Mouse (Mus musculus) liver, embryonic 11.5 days (tissue): ENCODE measurements around the gene Cel. TPM values are rescaled to one million over a fixed set of nuclear protein-coding genes. Genes with fewer than 3 reads are reported as not detected.
A peak's percentile ranks its signal among the peaks of the same experiment; 100 is the strongest.

Source experiments
- ATAC-seq: fragments of 200-750 bp; cut with Nextera tagmentation; replicated peaks from 2 replicates; pipeline ENCODE4 v1.8.0; 2017; ENCODE audit warnings: moderate number of reproducible peaks, mild to moderate bottlenecking, moderate TSS enrichment, moderate library complexity; ENCODE audit not compliant: low FRiP score
- DNase-seq: peaks from one replicate; pipeline ENCODE4 v3.0.0-alpha.2; 2017; ENCODE audit warnings: low spot score
- H3K27ac ChIP-seq: fragments of 300-500 bp; sonication (generic); 2 replicates; pipeline ENCODE4 v1.5.1; 2014; ENCODE audit warnings: mild to moderate bottlenecking, low read depth, low read length, control low read depth
- H3K27me3 ChIP-seq: fragments of 300-500 bp; sonication (generic); replicated peaks from 2 replicates; pipeline ENCODE4 v1.6.1; 2014; ENCODE audit warnings: low read length, mixed read lengths; ENCODE audit not compliant: control insufficient read depth, insufficient read depth
- H3K36me3 ChIP-seq: fragments of 300-500 bp; sonication (generic); 2 replicates; pipeline ENCODE4 v1.6.1; 2014; ENCODE audit warnings: mild to moderate bottlenecking, low read length, moderate library complexity, mixed read lengths; ENCODE audit not compliant: control insufficient read depth, insufficient read depth
- H3K4me1 ChIP-seq: fragments of 300-500 bp; sonication (generic); replicated peaks from 2 replicates; pipeline ENCODE4 v1.6.1; 2014; ENCODE audit warnings: low read length, mixed read lengths; ENCODE audit not compliant: control insufficient read depth, insufficient read depth
- H3K4me2 ChIP-seq: fragments of 300-500 bp; sonication (generic); 2 replicates; pipeline ENCODE4 v1.6.1; 2014; ENCODE audit warnings: mild to moderate bottlenecking, control low read depth, moderate library complexity
- H3K4me3 ChIP-seq: fragments of 300-500 bp; sonication (generic); 2 replicates; pipeline ENCODE4 v1.5.1; 2014; ENCODE audit warnings: low read depth, low read length, control low read depth
- H3K9ac ChIP-seq: fragments of 300-500 bp; sonication (generic); 2 replicates; pipeline ENCODE4 v1.6.1; 2014; ENCODE audit warnings: low read depth, low read length, control low read depth
- H3K9me3 ChIP-seq: fragments of 300-500 bp; sonication (generic); 2 replicates; pipeline ENCODE4 v1.6.1; 2016; ENCODE audit warnings: low read length, inconsistent platforms, mixed read lengths; ENCODE audit not compliant: control insufficient read depth
- WGBS: fragments of 180-500 bp; shearing (Covaris S2); extraction: QIAGEN DNeasy Blood & Tissue Kit; methylation state at CpG from one replicate; pipeline ENCODE4 v1.1.7; 2014; 5-methylcytosine and 5-hydroxymethylcytosine counted together
- polyA plus RNA-seq: library from polyadenylated mRNA; unstranded; fragments of >200 nt; fragmentation: Nextera tagmentation; extraction: Ambion mirVana; gene quantifications from 2 replicates; pipeline ENCODE4 v1.2.1, GENCODE M21; 2014

The Cel gene
- polyA plus RNA-seq, 1 experiment from 2014 or later, result not detected

DNA sequence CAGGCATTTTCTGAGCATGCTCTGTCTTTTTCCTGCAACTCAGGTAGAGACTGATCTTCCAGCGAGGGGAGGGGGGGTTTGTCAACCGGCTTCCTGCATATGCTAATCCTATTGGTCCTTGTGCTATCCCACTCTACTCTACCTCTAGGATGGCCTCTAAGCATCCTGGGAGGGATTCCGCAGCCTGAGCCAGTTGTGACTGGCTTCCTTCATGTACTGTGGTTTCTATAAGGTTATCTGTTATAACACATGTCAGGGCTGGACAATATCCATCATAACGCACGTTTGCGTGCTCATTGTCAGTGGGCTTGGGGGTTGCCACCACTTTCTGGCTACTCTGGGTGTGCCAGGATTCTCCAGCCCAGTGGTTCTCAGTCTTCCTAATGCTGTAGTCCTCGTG lies 32.8 kb upstream of the Cel start:
- peak; percentile 56 for ATAC-seq
- Histone ChIP-seq H3K9ac (no peak overlapping the region), H3K4me2 (peak overlapping the region; percentile 20; the same call in 1 of the 2 replicates), H3K4me1 (peaks cover 60% of the 10 kb centered on the region), H3K9me3 (no peaks in the 10 kb centered on the region), H3K4me3 (no peak overlapping the region), H3K27me3 (0 out of 2 replicates have a peak, but pooled peaks cover 2% of the 10 kb centered on the region), H3K36me3 (no peaks in the 10 kb centered on the region), H3K27ac (peak overlapping the region; percentile 97)
- DNase-seq, result no peak
- WGBS, result 34% methylated on average over 7 of the region's 7 CpGs

DNA sequence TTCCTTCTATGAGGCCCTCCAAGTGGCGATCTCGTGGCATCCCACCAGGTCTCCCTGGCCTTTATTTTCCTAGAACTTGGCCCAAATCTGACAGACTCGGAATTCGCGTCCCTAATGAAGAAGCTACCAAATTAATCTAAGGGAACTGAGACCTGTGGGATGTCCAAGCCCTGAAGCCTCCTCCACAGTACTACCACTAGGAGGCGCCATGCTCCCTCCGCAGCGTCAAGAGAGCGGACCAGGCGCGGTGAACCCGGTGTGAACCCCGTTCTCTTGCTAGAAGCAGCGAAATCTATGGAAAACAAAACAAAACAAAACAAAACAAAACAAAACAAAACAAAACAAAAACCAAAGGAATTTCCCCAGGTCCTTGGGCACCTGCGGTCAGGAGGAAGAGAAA lies 29.6 kb upstream of the Cel start:
- Histone ChIP-seq H3K27ac (no peak overlapping the region), H3K27me3 (0 out of 2 replicates have a peak, but pooled peaks cover 2% of the 10 kb centered on the region), H3K9ac (no peak overlapping the region), H3K9me3 (no peaks in the 10 kb centered on the region), H3K4me2 (peak overlapping the region; percentile 45), H3K4me1 (peaks cover 28% of the 10 kb centered on the region), H3K36me3 (no peaks in the 10 kb centered on the region), H3K4me3 (no peak overlapping the region)
- WGBS, result 5% methylated on average over 15 of the region's 15 CpGs
- ATAC-seq (peak; percentile 57; the same call in 1 of the 2 replicates), DNase-seq (peak; percentile 74)

DNA sequence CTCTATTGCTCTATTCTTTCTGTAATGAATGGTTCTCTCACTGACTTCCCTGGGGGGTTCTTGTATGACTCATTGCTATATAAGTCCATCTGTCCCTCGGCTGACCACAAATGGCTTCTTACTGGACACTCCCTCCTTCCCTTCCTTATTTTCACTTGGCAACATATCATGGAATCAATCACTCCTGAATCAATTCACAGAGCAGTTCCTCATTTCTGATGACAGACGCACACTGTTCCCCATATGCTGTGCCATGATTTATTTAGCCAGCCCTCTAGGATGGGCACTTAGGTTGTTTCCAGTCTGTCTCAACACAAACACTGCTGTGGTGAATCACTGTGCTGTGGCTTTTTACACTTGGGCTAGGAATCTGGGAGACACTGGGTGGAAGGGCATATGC lies 28.3 kb upstream of the Cel start:
- Histone ChIP-seq H3K9me3 (no peaks in the 10 kb centered on the region), H3K4me2 (no peak overlapping the region), H3K36me3 (no peaks in the 10 kb centered on the region), H3K4me3 (no peak overlapping the region), H3K27me3 (0 out of 2 replicates have a peak, but pooled peaks cover 2% of the 10 kb centered on the region), H3K4me1 (peaks cover 14% of the 10 kb centered on the region), H3K9ac (no peak overlapping the region), H3K27ac (no peak overlapping the region)
- DNase-seq (no peak), ATAC-seq (no peak)
- WGBS, result 52% methylated on average over 2 of the region's 2 CpGs

DNA sequence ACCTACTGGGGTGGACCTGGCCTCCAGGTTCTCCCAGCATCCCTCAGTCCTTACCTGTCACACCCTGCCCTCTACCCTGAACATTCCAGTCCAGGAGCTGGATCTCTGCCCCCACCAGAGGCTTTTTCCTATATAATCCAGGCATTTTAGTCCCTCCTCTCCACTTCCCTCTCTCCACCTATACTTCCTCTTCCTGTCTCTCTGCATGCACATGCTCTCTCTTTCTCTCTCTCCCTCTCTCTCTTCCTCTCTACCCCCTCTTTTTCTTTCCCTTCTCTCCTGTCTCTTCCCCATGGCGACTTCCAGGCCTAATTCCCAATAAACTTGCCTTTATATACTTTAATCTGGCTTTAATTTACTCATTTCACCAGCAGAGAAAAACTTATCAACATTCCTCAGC lies 25.4 kb upstream of the Cel start:
- DNase-seq, result no peak
- no peak for ATAC-seq
- 0 out of 2 replicates have a peak, but pooled peaks cover 2% of the 10 kb centered on the region for H3K27me3 ChIP-seq
- peaks cover 6% of the 10 kb centered on the region for H3K4me1 ChIP-seq
- 38% methylated on average over 1 of the region's 1 CpGs for WGBS
- no peak overlapping the region for H3K4me3 ChIP-seq
- H3K9me3 ChIP-seq, result no peaks in the 10 kb centered on the region
- H3K9ac ChIP-seq, result no peak overlapping the region
- H3K4me2 ChIP-seq, result no peak overlapping the region
- H3K27ac ChIP-seq, result no peak overlapping the region
- no peaks in the 10 kb centered on the region for H3K36me3 ChIP-seq

DNA sequence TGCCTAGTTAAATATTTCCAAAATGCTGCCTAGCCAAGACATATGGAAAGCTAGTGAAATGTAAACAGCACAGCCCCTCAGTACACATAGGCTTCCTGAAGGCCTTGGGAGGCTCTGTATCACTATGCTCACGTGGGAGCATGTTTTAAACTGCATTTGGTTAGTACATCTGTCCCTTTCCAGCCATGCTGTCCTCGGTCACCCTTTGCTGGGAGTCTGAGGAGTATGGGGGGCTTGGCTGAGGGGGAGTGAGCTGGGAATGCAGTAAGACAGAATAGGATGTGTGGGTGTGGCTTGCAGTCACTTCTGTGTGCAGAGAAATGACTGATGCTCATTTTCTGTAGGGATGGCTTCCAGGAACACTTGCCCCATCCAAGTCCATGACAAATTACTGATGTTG lies 22.5 kb upstream of the Cel start:
- H3K4me1 ChIP-seq, result peaks cover 9% of the 10 kb centered on the region
- no peaks in the 10 kb centered on the region for H3K9me3 ChIP-seq
- no peak overlapping the region for H3K4me2 ChIP-seq
- H3K27me3 ChIP-seq, result no peaks in the 10 kb centered on the region
- no peak for ATAC-seq
- no peaks in the 10 kb centered on the region for H3K36me3 ChIP-seq
- 37% methylated on average over 2 of the region's 2 CpGs for WGBS
- H3K9ac ChIP-seq, result no peak overlapping the region
- DNase-seq, result no peak
- no peak overlapping the region for H3K27ac ChIP-seq
- no peak overlapping the region for H3K4me3 ChIP-seq

DNA sequence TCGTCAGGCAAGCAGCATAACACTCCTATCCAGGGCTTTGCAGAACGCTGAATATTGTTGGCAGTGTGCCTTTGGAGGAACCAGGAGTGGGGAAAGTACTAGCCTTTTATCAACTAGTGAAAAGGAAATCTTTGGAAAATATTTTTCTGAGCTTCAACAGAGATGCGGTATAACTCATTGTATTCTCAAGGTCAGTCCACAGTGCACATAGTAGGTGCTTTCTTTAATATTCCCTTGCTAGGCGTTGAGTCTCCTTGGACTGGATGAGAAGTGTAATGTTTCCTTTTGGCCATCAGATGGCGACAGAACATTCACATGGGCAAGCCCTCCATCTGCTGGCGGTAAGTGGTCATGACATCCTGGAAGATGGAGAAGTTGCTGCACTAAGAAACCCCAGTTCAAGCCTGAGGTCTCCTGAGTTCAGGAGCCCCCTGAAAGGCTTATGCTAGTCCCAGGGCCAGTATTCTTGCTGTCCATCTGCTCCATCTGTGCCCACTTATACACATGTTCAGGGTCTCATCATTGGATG lies 21.9 kb upstream of the Cel start:
- H3K27ac ChIP-seq, result no peak overlapping the region
- WGBS, result 21% methylated on average over 6 of the region's 6 CpGs
- peaks cover 9% of the 10 kb centered on the region for H3K4me1 ChIP-seq
- no peak overlapping the region for H3K4me3 ChIP-seq
- no peaks in the 10 kb centered on the region for H3K9me3 ChIP-seq
- no peaks in the 10 kb centered on the region for H3K36me3 ChIP-seq
- no peaks in the 10 kb centered on the region for H3K27me3 ChIP-seq
- H3K4me2 ChIP-seq, result no peak overlapping the region
- no peak overlapping the region for H3K9ac ChIP-seq
- ATAC-seq (0 out of 2 replicates have a peak, but pooled peaks have one; percentile 9), DNase-seq (no peak)

DNA sequence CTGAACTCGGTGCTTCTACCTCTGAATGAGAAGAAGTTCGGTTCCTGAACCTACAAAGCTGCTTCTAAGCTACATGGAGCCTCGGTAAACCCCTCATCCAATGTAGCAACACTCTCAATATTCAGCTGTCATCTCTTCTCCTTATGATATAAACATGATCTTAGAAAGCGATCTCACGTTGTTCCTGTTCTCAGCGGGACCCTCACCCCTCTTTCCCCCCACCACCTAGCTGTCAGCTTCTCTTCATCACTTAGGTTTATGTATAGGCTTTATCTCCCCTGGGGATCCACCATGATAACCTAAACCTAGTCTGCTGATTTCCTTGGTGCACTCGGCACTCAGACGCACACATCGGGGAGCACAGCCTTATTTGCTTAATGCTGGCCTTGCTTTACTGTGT lies 20.4 kb upstream of the Cel start, which contains the start of gene Gtf3c5:
Gene Gtf3c5, minus strand, starts transcription at position 101 of the 400 bp plus-strand sequence.
- peaks cover 9% of the 10 kb centered on the region for H3K4me1 ChIP-seq
- peak within 1 kb of the TSS; percentile 66 for H3K4me3 ChIP-seq
- H3K9me3 ChIP-seq, result no peaks in the 10 kb centered on the region
- no peaks in the 10 kb centered on the region for H3K27me3 ChIP-seq
- DNase-seq, result no peak
- H3K36me3 ChIP-seq, result peaks cover 10% of the 10 kb centered on the region; the same call in 1 of the 2 replicates
- peak within 1 kb of the TSS; percentile 68 for H3K9ac ChIP-seq
- ATAC-seq, result no peak
- H3K27ac ChIP-seq, result peak within 1 kb of the TSS; percentile 67
- WGBS, result 76% methylated on average over 9 of the region's 9 CpGs
- H3K4me2 ChIP-seq, result peak within 1 kb of the TSS; percentile 78

DNA sequence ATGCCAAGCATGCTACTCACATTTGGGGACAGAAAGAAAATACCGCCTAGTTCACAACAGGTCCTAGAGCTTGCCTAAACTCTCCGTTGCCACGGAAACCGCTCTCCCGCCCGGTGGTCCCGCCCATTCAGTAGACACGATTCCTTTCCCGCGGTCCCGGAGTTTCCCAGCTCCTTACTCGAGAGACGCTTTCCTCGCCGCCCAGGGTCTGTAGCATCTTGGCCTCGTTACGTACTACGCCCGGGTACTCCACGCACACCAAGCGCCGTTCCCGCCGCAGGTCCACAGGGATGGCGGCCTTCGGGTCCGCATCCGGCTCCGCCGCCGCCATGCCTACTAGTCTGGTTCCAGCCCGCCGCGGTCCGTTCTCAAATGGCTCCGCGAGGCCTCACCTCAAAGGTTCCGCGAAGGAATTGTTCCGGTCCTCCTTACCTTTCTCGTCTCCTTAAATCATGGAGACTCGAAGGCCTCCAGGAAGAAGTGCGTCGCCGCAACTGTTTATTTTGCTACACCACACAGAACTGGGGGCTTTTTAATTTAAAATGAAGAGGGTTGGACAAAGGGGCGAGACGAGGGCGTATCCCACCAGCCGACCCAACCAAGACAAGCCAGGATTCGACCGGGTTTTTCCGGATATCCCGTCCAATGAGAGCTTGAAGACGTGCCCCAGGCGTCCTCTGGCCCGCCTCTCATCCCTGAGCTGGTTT lies 19.6 kb upstream of the Cel start:
- H3K27me3 ChIP-seq, result no peaks in the 10 kb centered on the region

DNA sequence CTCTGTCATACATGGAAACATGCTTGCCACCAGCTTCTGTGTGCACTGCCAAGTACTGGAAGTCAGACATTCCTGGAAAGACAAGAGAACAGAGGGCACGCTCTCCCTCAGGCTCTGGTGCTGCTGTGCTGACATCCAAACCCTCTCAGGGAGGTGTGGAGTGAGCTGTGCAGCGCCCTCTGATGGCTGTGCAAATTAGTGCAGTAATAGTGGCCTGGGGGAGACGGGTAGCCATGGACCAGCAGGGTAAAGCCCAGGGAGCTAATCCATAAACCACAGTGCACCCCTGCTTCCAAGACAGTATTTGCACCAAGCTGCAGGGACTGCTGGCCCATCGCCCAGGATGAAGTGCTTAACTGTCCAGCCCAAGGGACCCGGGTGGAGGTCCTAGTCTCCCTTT lies 14.8 kb upstream of the Cel start:
- WGBS, result 76% methylated on average over 5 of the region's 5 CpGs
- peaks cover 3% of the 10 kb centered on the region; the same call in 1 of the 2 replicates for H3K4me1 ChIP-seq
- no peaks in the 10 kb centered on the region for H3K9me3 ChIP-seq
- no peak for ATAC-seq
- H3K36me3 ChIP-seq, result peaks cover 47% of the 10 kb centered on the region
- peak; percentile 38 for DNase-seq
- H3K4me2 ChIP-seq, result no peak overlapping the region
- no peaks in the 10 kb centered on the region for H3K27me3 ChIP-seq
- H3K27ac ChIP-seq, result no peak overlapping the region
- H3K4me3 ChIP-seq, result no peak overlapping the region
- no peak overlapping the region for H3K9ac ChIP-seq

More for the DNA sequence above, 19.6 kb upstream of the Cel start:
- under 1% methylated on average over 56 of the region's 56 CpGs for WGBS
- peak overlapping the region; percentile 68 for H3K9ac ChIP-seq
- H3K36me3 ChIP-seq, result peaks cover 16% of the 10 kb centered on the region
- H3K27ac ChIP-seq, result peak overlapping the region; percentile 67
- ATAC-seq (peak; percentile 89), DNase-seq (peak; percentile 92)
- no peaks in the 10 kb centered on the region for H3K9me3 ChIP-seq
- H3K4me1 ChIP-seq, result peaks cover 9% of the 10 kb centered on the region
- peak overlapping the region; percentile 66 for H3K4me3 ChIP-seq
- peak overlapping the region; percentile 78 for H3K4me2 ChIP-seq
